Mouse (Mus musculus): ENCODE data around the gene Odf3.
A peak's percentile ranks its signal among the peaks of the same experiment; 100 is the strongest.
"Not testable (repeated sequence)": the region's sequence is repeated elsewhere in the genome, so short reads cannot be mapped to it uniquely, and the experiment has no call there.

Odf3 gene

GRCm38 (mm10) chr7:140881696-140882468 is 34.3 kb downstream of the Odf3 start, which contains the start of the genes Psmd13 and Sirt3:
Gene Psmd13 (plus strand): TSS chr7:140881968.
Gene Sirt3 (minus strand): TSS chr7:140882309.
- DNase-seq (ENCODE audit: low spot score), result peak; percentile 74

DNA sequence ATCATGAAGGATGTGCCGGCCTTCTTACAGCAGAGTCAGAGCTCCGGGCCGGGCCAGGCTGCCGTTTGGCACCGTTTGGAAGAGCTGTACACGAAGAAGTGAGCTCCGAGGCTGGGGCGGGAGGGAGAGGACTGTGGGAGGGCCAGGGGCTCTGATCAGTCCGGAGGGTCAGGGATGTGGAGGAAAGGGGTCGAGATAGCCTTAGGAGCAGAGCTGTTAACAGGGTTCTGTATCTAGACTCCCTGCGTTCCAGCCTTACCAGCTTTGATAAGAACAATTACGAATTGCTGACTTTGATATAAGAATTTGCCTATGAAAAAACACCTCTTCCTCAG is 34.8 kb downstream of the Odf3 start:
- DNase-seq (ENCODE audit: low spot score), result no peak

DNA sequence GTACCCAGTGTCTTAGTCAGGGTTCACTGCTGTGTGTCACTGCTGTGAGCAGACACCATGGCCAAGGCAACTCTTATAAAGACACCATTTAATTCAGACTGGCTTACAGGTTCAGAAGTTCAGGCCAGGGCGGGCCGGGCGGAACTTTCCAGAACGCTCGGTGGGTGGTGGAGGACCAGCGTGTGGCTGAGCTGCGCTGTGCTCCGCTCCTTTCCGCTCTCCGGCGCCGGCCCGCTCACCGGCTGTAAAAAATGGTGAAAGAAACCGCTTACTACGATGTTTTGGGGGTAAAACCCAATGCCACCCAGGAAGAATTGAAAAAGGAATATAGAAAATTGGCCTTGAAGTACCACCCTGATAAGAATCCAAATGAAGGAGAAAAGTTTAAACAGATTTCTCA is 43.0 kb downstream of the Odf3 start:
- DNase-seq (ENCODE audit: low spot score), result not testable (repeated sequence)

DNA sequence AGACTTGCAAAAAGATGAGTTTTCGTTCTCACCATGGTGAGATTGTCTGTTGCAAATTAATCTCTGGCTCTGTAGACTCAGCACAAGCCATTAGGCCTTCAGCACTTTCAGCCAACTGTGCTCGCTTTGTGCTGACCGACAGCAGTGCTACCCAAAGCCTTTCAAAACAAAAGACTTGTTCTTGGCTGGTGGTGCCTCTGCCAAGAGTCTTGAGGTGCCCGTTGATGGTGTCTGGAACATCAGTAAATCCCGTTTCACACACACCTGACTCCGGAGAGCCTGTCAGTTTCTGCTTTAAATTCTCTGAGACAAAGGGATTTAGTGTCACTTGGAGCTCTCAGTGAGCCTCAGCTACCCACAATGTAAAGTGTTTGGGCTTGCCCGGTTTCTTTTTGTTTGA is 46.4 kb downstream of the Odf3 start:
- DNase-seq (ENCODE audit: low spot score), result no peak

DNA sequence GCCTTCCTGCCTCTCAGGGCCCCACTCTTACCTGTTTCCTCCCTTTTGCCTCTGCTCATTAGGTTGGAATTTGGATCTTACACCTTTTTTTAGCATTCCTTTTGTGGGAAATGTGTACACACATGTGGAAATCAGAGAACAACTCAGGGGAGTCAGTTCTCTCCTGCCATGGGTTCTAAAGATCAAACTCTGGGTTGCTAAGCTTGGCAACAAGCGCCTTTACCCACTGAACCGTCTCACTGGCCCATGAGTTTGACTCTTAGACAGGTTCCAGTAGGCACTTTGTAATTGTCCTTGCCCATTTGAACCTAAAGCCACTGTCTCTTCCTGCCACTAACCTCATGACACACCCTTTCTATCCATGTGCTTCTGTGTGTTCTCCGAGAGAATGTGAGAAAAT is 47.0 kb downstream of the Odf3 start:
- DNase-seq (ENCODE audit: low spot score), result no peak

- DNase-seq (ENCODE audit: low spot score), result no peak
These were observed 50.3 kb downstream of the Odf3 start for GRCm38 (mm10) chr7:140897863-140898262.

DNA sequence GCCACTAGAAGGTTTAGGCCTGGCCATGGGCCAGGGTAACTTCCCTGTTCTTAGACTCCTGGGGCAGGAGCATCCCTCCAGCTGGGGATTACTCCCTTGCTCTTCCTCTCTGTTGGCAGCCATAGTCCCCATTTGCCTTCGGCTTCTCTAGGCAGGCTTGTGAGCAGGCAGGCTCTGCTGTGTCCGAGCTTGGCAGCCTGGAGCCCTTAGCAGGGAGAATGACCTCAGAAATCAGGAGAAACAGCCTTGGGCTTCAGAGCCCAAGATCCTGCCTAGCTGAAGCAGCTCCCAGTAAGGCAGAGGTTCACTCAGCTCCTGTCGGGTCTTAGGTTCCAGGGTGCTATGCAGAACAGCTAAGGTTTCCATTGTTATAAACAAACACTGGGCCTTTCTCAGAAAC is 51.5 kb downstream of the Odf3 start:
- DNase-seq (ENCODE audit: low spot score), result no peak

- DNase-seq (ENCODE audit: low spot score), result no peak
These were observed 52.6 kb downstream of the Odf3 start, which contains the start of gene Cox8b for GRCm38 (mm10) chr7:140900220-140900619. Gene Cox8b (minus strand): TSS chr7:140900446.
